Mouse (Mus musculus) bone marrow macrophage, adult 2 months (primary cell): ENCODE data around the gene Slc22a30. TPM values are rescaled to one million over a fixed set of nuclear protein-coding genes. Genes with fewer than 3 reads are reported as not detected.
"Not testable (repeated sequence)": the region's sequence is repeated elsewhere in the genome, so short reads cannot be mapped to it uniquely, and the experiment has no call there.

Experiments
- H3K27ac ChIP-seq: 2 replicates; pipeline ENCODE4 v1.5.1; 2012; ENCODE audit warnings: low read depth, low read length; ENCODE audit not compliant: insufficient read depth
- H3K4me1 ChIP-seq: 2 replicates; pipeline ENCODE4 v1.6.1; 2012; ENCODE audit warnings: low read length; ENCODE audit not compliant: control insufficient read depth, insufficient read depth
- H3K4me3 ChIP-seq: 2 replicates; pipeline ENCODE4 v1.5.1; 2012; ENCODE audit warnings: mild to moderate bottlenecking, low read length, moderate library complexity; ENCODE audit not compliant: insufficient read depth
- CTCF ChIP-seq: IDR thresholded peaks from 2 replicates; pipeline ENCODE4 v1.5.1; 2012; ENCODE audit warnings: low read depth, mild to moderate bottlenecking, low read length, moderate library complexity
- POLR2A ChIP-seq: IDR thresholded peaks from 2 replicates; pipeline ENCODE4 v1.6.1; 2012; ENCODE audit warnings: mild to moderate bottlenecking, low read depth, low read length, borderline replicate concordance
- polyA plus RNA-seq: library from polyadenylated mRNA; stranded (reverse); fragments of >200 nt; gene quantifications from 2 replicates; pipeline ENCODE4 v1.2.4, GENCODE M21; 2012; ENCODE audit not compliant: missing spikeins, insufficient read depth, insufficient read length

Gene Slc22a30
- not detected in 2 replicates for polyA plus RNA-seq

DNA sequence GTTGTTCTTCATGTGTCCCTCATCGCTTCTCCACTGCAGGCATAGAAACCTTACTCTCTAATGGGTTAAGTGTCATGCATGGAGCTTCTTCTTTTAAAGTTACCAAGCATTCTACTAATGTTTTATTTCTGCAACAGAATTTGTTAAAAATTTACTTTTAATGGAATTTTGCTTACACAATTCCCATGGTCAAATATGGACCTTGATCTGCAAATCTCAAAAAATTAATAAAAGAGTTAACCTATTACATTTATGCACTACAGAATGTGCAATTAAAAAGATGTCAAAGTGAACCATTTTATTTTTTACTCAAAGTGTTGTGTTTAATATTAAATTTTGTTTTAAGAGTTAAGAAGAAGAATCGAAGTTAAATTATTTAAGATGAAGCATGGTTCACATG lies at the start of gene Slc22a30:
Gene Slc22a30, minus strand, starts transcription at position 101 of the 400 bp plus-strand sequence.
- H3K4me1 ChIP-seq, H3K27ac ChIP-seq, H3K4me3 ChIP-seq: not testable (repeated sequence)

DNA sequence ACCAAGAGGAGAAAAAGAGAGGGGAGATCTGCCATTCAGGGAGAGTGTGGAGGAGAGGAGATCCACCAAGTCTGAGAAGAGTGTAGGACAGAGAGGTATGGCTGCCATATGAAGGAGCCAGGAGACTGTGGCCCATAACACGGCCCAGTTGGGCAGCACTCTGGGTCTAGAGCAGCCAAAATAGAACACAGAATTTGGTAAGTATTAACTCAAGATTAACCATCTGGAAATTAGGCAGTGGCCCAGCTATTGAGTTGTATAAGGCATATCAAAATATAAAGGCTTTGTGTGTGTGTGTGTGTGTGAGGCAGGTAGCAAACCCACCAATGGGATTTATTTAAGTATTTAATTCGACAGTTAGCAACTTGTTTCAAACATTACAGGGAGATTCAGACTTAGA lies 43.4 kb upstream of the Slc22a30 start:
- Histone ChIP-seq H3K4me3 (no peak overlapping the region), H3K4me1 (no peaks in the 10 kb centered on the region), H3K27ac (no peak overlapping the region)
- TF ChIP-seq CTCF (no peak), POLR2A (no peak)

DNA sequence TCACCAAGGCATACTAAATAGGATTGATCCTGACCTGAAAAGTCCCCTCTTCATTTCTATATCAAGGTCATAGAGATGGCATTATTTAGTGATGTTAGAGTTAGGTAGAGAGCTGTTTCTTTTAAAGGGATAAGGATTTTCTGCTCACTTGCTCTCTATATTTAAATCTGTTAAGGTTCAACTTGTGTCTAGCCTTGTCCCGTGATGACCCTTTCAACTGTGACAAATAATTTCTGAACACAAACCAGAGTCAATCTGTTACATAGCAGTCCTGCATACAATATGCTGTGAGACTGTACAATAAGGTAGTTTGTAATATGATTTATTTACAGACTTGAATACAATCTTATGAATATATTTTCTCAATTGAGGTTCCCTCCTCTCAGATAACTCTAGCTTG lies 42.6 kb upstream of the Slc22a30 start:
- TF ChIP-seq POLR2A: no peak
- no peak for TF ChIP-seq CTCF

DNA sequence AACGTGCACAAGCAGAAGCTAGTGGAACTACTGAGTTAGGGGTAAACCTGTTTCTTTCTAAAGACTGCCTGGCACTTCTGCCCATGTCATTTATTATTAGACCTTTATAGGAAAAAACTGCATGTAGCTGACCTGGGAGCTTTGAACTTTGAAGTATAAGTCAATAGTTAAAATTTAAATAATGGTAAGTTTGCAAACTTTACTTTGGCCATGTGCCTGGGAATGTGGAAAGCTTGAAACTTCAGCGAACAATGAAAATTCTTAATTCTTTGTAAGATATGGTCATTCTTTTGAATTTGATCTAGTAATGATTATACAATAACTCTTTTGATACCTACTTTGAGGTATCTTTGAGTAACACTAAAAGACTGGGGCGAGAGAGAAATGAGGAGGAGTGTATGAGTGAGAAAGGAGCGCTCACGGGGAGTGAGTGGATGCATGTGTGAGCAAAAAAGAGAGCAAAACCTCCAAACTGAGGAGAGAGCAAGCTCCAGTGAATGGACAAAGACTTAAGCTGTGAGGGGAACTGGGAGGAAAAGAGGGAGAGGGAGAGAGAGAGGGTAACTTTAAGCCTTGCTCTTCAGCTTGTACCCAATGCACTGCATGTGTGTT lies 26.2 kb upstream of the Slc22a30 start:
- no peak overlapping the region for H3K4me3 ChIP-seq
- no peaks in the 10 kb centered on the region for H3K4me1 ChIP-seq
- no peak overlapping the region for H3K27ac ChIP-seq
- TF ChIP-seq POLR2A (no peak), CTCF (no peak)

More for the DNA sequence above, 42.6 kb upstream of the Slc22a30 start:
- Histone ChIP-seq H3K4me3 (no peak overlapping the region), H3K4me1 (no peaks in the 10 kb centered on the region), H3K27ac (no peak overlapping the region)

DNA sequence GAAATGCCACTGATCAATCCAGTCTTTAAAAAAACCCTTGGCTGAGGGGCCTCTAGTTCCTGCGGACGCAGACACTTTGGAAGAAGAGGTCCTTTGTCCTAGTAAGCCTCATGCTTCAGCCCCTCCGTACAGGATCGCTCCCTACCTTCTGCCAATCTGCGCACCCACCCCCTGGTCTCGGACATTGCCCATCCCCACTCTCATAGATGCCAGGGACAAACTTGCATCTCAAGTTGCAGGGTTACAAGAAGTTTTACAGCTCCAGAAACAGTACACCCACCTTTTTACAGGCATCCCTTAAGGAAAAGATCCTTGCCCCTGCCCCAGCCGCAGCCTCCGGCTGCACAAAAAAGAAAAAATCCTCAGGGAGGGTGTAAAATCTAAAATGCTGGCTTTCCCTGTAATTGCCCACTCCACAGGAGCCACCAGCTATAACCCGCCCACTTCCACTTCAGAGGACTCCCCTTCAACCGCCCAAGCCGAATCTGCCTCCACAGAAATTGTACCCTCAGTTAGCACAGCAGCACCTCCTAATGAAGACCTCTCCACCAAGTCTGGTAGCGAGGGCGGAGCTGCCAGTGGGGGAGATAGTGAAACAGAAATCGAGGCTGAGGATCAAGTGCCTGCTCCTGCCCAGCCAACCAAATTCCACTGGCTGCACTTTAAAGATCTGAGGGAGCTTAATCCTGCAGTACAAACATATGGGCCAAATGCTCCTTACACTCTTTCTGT lies 2.5 kb upstream of the Slc22a30 start:
- H3K4me1 ChIP-seq: not testable (repeated sequence)

More for the DNA sequence above, 2.5 kb upstream of the Slc22a30 start:
- H3K4me3 ChIP-seq, H3K27ac ChIP-seq: not testable (repeated sequence)

Other genes starting within 250 kb of the Slc22a30 start
- not detected in 2 replicates for gene Slc22a29, start 186.2 kb downstream of the Slc22a30 start, polyA plus RNA-seq
- gene Slc22a8, start 186.1 kb upstream of the Slc22a30 start, polyA plus RNA-seq: not detected in 2 replicates
- gene Slc22a6, start 212.9 kb upstream of the Slc22a30 start, polyA plus RNA-seq: not detected in 2 replicates